Mouse (Mus musculus) adipocyte (in vitro differentiated cells): ENCODE measurements around the gene Gdnf.

Experiments
- DNase-seq: peaks from one replicate; pipeline ENCODE4 v3.0.0-alpha.2; 2016; ENCODE audit warnings: low spot score

Gene Gdnf

GRCm38 (mm10) chr15:7810556-7811252, at the start of gene Gdnf:
Gene Gdnf, plus strand, starts transcription at chr15:7810846.
- DNase-seq = no peak

GRCm38 (mm10) chr15:7767166-7767565, 43.5 kb upstream of the Gdnf start:
- DNase-seq = no peak

GRCm38 (mm10) chr15:7772983-7773382, 37.7 kb upstream of the Gdnf start:
- DNase-seq = no peak

GRCm38 (mm10) chr15:7781517-7781916, 29.1 kb upstream of the Gdnf start:
- DNase-seq = no peak

DNA sequence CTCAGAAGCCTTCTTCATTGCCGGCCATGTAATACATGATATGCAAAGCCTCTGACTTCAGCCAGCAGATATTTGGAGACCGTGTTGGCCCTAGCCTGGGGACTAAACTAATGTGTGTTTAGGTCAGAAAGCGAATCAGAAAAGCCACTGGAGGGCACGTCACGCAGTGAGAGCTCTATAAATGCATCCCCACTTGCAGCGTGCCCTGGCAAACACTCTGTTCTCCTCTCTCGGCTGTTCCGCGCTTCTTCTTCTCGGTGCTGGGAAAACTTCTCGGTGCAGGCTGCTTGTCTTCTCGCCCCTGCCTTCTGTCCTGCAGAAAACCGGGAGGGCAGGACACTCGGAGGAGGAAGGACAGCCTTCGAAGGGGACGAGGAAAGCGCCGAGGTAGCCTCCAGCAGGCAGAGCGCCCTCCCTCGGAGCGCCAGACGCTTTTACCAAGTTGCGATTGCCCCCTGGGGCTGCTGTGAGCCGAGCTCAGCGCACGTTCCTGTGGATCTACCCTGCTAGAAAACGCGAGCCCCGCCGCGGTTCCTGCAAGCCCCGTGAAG, 730 bp upstream of the Gdnf start:
- no peak for DNase-seq

- no peak for DNase-seq
These were observed 593 bp downstream of the Gdnf start for GRCm38 (mm10) chr15:7811253-7811625.

- no peak for DNase-seq
These were observed 1.4 kb downstream of the Gdnf start for GRCm38 (mm10) chr15:7811856-7812733.

GRCm38 (mm10) chr15:7812872-7813530, 2.4 kb downstream of the Gdnf start:
- peak; percentile 81 for DNase-seq

GRCm38 (mm10) chr15:7813531-7814370, 3.1 kb downstream of the Gdnf start:
- no peak for DNase-seq

- no peak for DNase-seq
These were observed 3.7 kb downstream of the Gdnf start for GRCm38 (mm10) chr15:7814371-7814680.

GRCm38 (mm10) chr15:7814917-7815316, 4.3 kb downstream of the Gdnf start:
- no peak for DNase-seq

DNA sequence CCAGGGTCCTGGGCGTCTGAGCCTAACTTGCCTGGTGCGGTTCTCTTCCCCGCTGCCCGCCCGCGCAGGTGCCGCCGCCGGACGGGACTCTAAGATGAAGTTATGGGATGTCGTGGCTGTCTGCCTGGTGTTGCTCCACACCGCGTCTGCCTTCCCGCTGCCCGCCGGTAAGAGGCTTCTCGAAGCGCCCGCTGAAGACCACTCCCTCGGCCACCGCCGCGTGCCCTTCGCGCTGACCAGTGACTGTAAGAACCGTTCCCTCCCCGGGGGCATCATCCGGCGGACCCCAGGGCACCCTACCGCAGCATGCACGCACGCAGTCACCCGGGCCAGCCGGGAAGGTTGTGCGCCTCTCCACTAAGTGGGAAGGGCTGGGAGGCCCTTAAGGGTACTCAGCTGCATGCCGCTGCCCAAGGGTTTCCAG, 4.9 kb downstream of the Gdnf start:
- no peak for DNase-seq

GRCm38 (mm10) chr15:7823886-7824285, 13.2 kb downstream of the Gdnf start:
- no peak for DNase-seq

DNA sequence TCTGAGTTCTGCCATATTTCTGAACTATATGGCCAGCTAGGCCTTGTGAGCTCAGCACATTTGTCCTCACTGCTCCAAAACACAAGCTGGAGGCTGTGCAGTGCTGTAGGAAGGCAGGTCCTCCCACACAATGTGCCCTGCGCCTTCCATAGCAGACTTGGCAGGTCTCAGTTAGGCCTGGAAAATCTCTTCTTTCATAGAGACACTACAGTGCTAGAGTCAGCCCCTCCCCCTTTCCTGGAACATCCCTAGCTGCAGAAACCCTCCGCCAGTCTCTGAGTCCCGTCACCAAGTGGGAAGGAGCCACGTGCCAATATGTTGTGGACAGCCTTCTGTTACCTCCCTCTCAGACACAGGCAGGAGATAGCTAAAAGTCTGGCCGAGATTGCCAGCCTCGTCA, 14.9 kb downstream of the Gdnf start:
- no peak for DNase-seq

DNA sequence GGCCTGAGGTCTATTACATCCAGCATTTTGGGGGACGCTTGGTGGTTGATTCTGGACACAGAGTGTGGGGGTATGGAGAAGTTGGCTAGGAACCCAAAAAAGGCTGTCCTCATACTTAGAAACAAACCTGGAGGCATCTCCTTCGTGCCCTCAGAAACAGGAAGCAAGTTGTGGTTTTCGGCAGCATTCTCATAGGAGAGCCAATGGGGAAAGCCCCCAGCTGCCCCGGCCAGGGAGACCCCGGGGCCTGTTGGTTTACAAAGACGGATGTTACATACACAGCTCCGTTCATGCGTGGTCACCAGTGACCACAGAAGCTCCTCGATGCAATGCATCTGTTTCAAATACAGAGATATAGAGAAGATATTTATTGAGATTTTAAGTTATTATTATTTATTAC, 24.8 kb downstream of the Gdnf start:
- no peak for DNase-seq

DNA sequence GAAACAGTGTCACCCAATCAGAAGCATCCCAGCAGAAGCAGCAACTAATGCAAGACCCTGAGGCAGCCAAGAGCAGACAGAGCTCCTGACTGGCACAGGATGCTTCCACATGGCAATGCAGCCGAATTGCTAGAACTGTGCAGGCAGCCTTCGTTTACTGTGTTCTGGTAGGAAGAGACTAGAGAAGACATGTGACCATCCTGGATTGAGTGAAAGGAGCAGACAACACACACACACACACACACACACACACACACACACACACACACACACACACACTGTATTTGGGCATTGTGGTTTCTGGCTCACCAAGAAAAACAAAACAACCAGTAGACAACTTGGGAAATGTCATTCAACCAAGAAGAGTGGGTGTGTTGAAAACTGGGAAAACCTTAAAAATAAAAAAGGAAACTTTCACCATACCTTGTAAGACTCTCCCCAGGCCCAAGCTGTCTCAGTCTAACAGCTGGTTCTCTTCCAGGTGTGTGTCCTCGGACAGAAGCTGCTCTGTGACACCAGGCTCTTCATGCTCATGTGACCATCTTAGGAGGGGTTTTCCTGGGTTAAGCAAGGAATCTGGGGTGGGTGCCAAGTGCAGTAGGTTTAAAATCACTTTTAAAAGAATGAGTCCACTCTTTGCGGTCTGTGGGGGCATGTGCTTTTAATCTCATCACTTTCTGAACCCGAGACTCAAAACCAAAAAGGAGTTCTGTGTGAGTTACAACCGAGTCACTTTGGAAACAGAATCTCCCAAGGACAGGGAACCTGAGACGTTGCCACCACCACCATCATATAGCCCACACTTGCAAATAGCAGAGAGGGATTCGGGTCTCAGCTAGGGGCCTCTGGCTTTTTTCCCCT, 27.6 kb downstream of the Gdnf start:
- DNase-seq = peak; percentile 64

DNA sequence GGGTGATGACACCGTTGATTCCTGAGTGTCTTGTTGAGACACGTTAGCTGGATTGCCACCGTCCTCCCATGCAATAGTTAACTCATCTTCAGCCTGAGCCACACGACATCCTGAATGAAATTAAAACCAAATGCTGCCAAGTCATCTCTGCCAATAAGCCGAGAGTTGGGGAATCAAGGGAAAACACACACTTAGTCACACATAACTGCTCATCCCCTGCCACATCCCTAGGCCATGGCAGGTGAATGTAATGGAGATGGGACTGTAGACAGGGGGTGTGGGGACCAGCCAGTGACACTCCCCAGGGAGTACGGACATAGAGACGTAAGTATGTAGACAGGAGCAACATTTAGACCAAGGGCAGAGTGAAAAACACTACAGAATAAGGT, 28.3 kb downstream of the Gdnf start:
- DNase-seq = peak; percentile 66

DNA sequence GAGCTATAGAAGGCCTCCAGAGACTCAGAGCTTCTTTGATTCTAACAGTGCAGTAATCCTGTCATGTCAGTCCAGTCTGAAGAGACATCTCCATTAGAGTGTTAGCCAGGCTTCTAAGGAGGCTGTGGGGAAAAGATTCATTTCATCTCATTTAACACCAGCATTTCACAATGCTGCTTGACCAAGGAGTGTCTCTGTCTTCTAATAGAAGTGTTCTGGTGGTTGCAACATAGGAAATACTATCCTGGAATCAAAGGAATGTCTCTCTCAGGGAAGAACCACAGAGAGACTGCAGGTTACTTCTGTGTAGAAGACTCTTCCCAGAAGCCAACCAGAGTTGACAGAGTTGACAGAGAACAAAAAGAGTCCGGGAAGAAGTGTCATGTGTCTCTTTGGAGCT, 31.0 kb downstream of the Gdnf start:
- DNase-seq = no peak

DNA sequence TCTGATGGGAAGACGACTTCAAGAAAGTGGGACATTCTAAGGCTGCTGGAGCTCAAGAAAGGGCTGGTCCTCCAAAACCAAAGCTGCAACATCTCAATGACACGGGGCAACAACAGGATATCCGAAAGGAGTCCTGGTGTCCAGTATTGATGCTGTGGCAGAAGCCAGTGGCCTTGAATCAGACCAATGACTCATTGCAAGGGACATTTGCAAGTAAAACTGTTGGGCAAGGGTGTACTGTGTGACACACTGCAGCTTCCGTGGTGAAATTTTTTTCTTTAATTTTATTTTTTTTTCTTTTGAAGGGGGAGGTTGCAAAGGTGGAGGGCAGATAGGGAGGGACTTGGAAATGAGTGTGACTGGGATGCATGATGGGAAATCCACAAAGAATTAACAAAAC, 31.8 kb downstream of the Gdnf start:
- DNase-seq = peak; percentile 10

GRCm38 (mm10) chr15:7857418-7857817, 46.8 kb downstream of the Gdnf start:
- no peak for DNase-seq

- DNase-seq = no peak
These were observed 48.2 kb downstream of the Gdnf start for GRCm38 (mm10) chr15:7858841-7859240.
